Mouse (Mus musculus) G1E (cell line): ENCODE results near the gene Mbnl1.

Source experiments
- CTCF ChIP-seq: IDR thresholded peaks from 2 replicates; pipeline ENCODE4 v1.5.1; 2012; ENCODE audit warnings: low read depth, low read length, inconsistent platforms, mixed read lengths
- GATA1 ChIP-seq: IDR thresholded peaks from 2 replicates; pipeline ENCODE4 v1.6.1; 2012; ENCODE audit warnings: borderline replicate concordance, low read length, inconsistent platforms, mixed read lengths
- POLR2AphosphoS5 ChIP-seq: IDR thresholded peaks from 2 replicates; pipeline ENCODE4 v1.6.1; 2012; ENCODE audit warnings: low read depth, low read length, inconsistent platforms; ENCODE audit not compliant: insufficient replicate concordance
- TAL1 ChIP-seq: conservative IDR thresholded peaks from 2 replicates; pipeline ENCODE4 v1.6.1; 2012; ENCODE audit warnings: low read depth, low read length, inconsistent platforms, mixed read lengths

- TF ChIP-seq CTCF (no peak), TAL1 (no peak), GATA1 (no peak), POLR2AphosphoS5 (no peak)
Measured at GRCm38 (mm10) chr3:60511197-60511596, 38.6 kb downstream of the Mbnl1 start.
